Mouse (Mus musculus) activated CD4-positive, CD25-positive, alpha-beta regulatory T cell, adult 4 months (primary cell): ENCODE measurements around the gene Barhl2. TPM values are rescaled to one million over a fixed set of nuclear protein-coding genes. Genes with fewer than 3 reads are reported as not detected.

Experiments used
- ATAC-seq: one replicate; pipeline ENCODE4 v1.8.0; 2017
- polyA plus RNA-seq, 2 experiments: library from polyadenylated mRNA; unstranded; fragments of 100-300 nt; shearing (Covaris generic); gene quantifications; one replicate each; pipeline ENCODE4 v1.2.1; 2017

The Barhl2 gene
- polyA plus RNA-seq, 2 experiments from 2014 or later = not detected

- no peak for ATAC-seq
Measured at GRCm38 (mm10) chr5:106454411-106455105, 3.4 kb downstream of the Barhl2 start.

GRCm38 (mm10) chr5:106453886-106454321 lies 4.1 kb downstream of the Barhl2 start:
- ATAC-seq = no peak

- ATAC-seq = no peak
Measured at GRCm38 (mm10) chr5:106453181-106453885, 4.6 kb downstream of the Barhl2 start.

GRCm38 (mm10) chr5:106452686-106453085 lies 5.3 kb downstream of the Barhl2 start:
- no peak for ATAC-seq

GRCm38 (mm10) chr5:106451681-106452440 lies 6.1 kb downstream of the Barhl2 start:
- ATAC-seq = no peak

GRCm38 (mm10) chr5:106450426-106451160 lies 7.4 kb downstream of the Barhl2 start:
- ATAC-seq = no peak

- no peak for ATAC-seq
Measured at GRCm38 (mm10) chr5:106449720-106450425, 8.1 kb downstream of the Barhl2 start.

GRCm38 (mm10) chr5:106448798-106449125 lies 9.2 kb downstream of the Barhl2 start:
- ATAC-seq = no peak

- ATAC-seq = no peak
Measured at GRCm38 (mm10) chr5:106447951-106448797, 9.8 kb downstream of the Barhl2 start.

- no peak for ATAC-seq
Measured at GRCm38 (mm10) chr5:106447091-106447820, 10.7 kb downstream of the Barhl2 start.

- ATAC-seq = no peak
Measured at GRCm38 (mm10) chr5:106446593-106446992, 11.4 kb downstream of the Barhl2 start.

GRCm38 (mm10) chr5:106445681-106446080 lies 12.3 kb downstream of the Barhl2 start:
- no peak for ATAC-seq

- ATAC-seq = no peak
Measured at GRCm38 (mm10) chr5:106438916-106439315, 19.1 kb downstream of the Barhl2 start.

- no peak for ATAC-seq
Measured at GRCm38 (mm10) chr5:106426069-106426468, 31.9 kb downstream of the Barhl2 start.

GRCm38 (mm10) chr5:106420871-106421270 lies 37.1 kb downstream of the Barhl2 start:
- ATAC-seq = no peak

GRCm38 (mm10) chr5:106420370-106420769 lies 37.6 kb downstream of the Barhl2 start:
- no peak for ATAC-seq

GRCm38 (mm10) chr5:106417210-106417609 lies 40.8 kb downstream of the Barhl2 start:
- ATAC-seq = no peak

GRCm38 (mm10) chr5:106416550-106416949 lies 41.4 kb downstream of the Barhl2 start:
- ATAC-seq = no peak

- no peak for ATAC-seq
Measured at GRCm38 (mm10) chr5:106415734-106416133, 42.2 kb downstream of the Barhl2 start.

- no peak for ATAC-seq
Measured at GRCm38 (mm10) chr5:106402761-106403160, 55.2 kb downstream of the Barhl2 start.
